Mouse (Mus musculus): ENCODE measurements around the gene Rpl18a.
A peak's percentile ranks its signal among the peaks of the same experiment; 100 is the strongest.

Rpl18a gene

GRCm38 (mm10) chr8:70880546-70880945, 16.7 kb downstream of the Rpl18a start:
- no peak for DNase-seq (ENCODE audit: low spot score)

- no peak for DNase-seq (ENCODE audit: low spot score)
Measured at GRCm38 (mm10) chr8:70880126-70880525, 17.1 kb downstream of the Rpl18a start.

GRCm38 (mm10) chr8:70879500-70879899, 17.7 kb downstream of the Rpl18a start:
- no peak for DNase-seq (ENCODE audit: low spot score)

- DNase-seq (ENCODE audit: low spot score): no peak
Measured at GRCm38 (mm10) chr8:70878178-70878577, 19.0 kb downstream of the Rpl18a start.

GRCm38 (mm10) chr8:70876382-70876781, 20.8 kb downstream of the Rpl18a start:
- no peak for DNase-seq (ENCODE audit: low spot score)

- DNase-seq (ENCODE audit: low spot score): no peak
Measured at GRCm38 (mm10) chr8:70874441-70874840, 22.8 kb downstream of the Rpl18a start.

- peak; percentile 96 for DNase-seq (ENCODE audit: low spot score)
Measured at GRCm38 (mm10) chr8:70873364-70873985, 23.7 kb downstream of the Rpl18a start, which contains the start of gene Ccdc124. Gene Ccdc124 (minus strand): TSS chr8:70873935.

- no peak for DNase-seq (ENCODE audit: low spot score)
Measured at GRCm38 (mm10) chr8:70872643-70873363, 24.4 kb downstream of the Rpl18a start.

GRCm38 (mm10) chr8:70871195-70871807, 25.9 kb downstream of the Rpl18a start:
- no peak for DNase-seq (ENCODE audit: low spot score)

GRCm38 (mm10) chr8:70869601-70870041, 27.6 kb downstream of the Rpl18a start:
- peak; percentile 84 for DNase-seq (ENCODE audit: low spot score)

- no peak for DNase-seq (ENCODE audit: low spot score)
Measured at GRCm38 (mm10) chr8:70869199-70869571, 28.0 kb downstream of the Rpl18a start.

GRCm38 (mm10) chr8:70868559-70869198, 28.5 kb downstream of the Rpl18a start:
- peak; percentile 57 for DNase-seq (ENCODE audit: low spot score)

GRCm38 (mm10) chr8:70866566-70866965, 30.6 kb downstream of the Rpl18a start:
- no peak for DNase-seq (ENCODE audit: low spot score)

GRCm38 (mm10) chr8:70866001-70866520, 31.2 kb downstream of the Rpl18a start:
- no peak for DNase-seq (ENCODE audit: low spot score)

GRCm38 (mm10) chr8:70865350-70866000, 31.7 kb downstream of the Rpl18a start:
- DNase-seq (ENCODE audit: low spot score): peak; percentile 99

- DNase-seq (ENCODE audit: low spot score): no peak
Measured at GRCm38 (mm10) chr8:70864712-70865221, 32.4 kb downstream of the Rpl18a start.

GRCm38 (mm10) chr8:70863956-70864711, 33.1 kb downstream of the Rpl18a start:
- DNase-seq (ENCODE audit: low spot score): no peak

GRCm38 (mm10) chr8:70862824-70863641, 34.2 kb downstream of the Rpl18a start, which contains the start of gene Kcnn1:
Gene Kcnn1 (minus strand): TSS chr8:70863258.
- no peak for DNase-seq (ENCODE audit: low spot score)

- DNase-seq (ENCODE audit: low spot score): no peak
Measured at GRCm38 (mm10) chr8:70857516-70857915, 39.7 kb downstream of the Rpl18a start.

All from lung, postnatal 25 days (tissue).